Mouse (Mus musculus) heart, embryonic 15.5 days (tissue): ENCODE data around the gene Gm18596. TPM values are rescaled to one million over a fixed set of nuclear protein-coding genes. Genes with fewer than 3 reads are reported as not detected.
"Not testable (repeated sequence)": the region's sequence is repeated elsewhere in the genome, so short reads cannot be mapped to it uniquely, and the experiment has no call there.

Experiments
- ATAC-seq: fragments of 200-750 bp; cut with Nextera tagmentation; replicated peaks from 2 replicates; pipeline ENCODE4 v1.8.0; 2017; ENCODE audit warnings: low read depth, moderate TSS enrichment; ENCODE audit not compliant: insufficient number of reproducible peaks, insufficient read depth, low FRiP score
- H3K27ac ChIP-seq: fragments of 300-500 bp; sonication (generic); 2 replicates; pipeline ENCODE4 v1.5.1; 2015; ENCODE audit warnings: mild to moderate bottlenecking, inconsistent platforms
- H3K27me3 ChIP-seq: fragments of 300-500 bp; sonication (generic); 2 replicates; pipeline ENCODE4 v1.6.1; 2015; ENCODE audit warnings: inconsistent platforms
- H3K36me3 ChIP-seq: fragments of 300-500 bp; sonication (generic); 2 replicates; pipeline ENCODE4 v1.6.1; 2015; ENCODE audit warnings: mild to moderate bottlenecking, inconsistent platforms
- H3K4me1 ChIP-seq: fragments of 300-500 bp; sonication (generic); replicated peaks from 2 replicates; pipeline ENCODE4 v1.6.1; 2015; ENCODE audit warnings: inconsistent platforms
- H3K4me2 ChIP-seq: fragments of 300-500 bp; sonication (generic); 2 replicates; pipeline ENCODE4 v1.6.1; 2015; ENCODE audit warnings: inconsistent platforms, mild to moderate bottlenecking, moderate library complexity
- H3K4me3 ChIP-seq: fragments of 300-500 bp; sonication (generic); 2 replicates; pipeline ENCODE4 v1.5.1; 2015; ENCODE audit warnings: mild to moderate bottlenecking, inconsistent platforms
- H3K9ac ChIP-seq: fragments of 300-500 bp; sonication (generic); 2 replicates; pipeline ENCODE4 v1.6.1; 2015; ENCODE audit warnings: mild to moderate bottlenecking, inconsistent platforms
- H3K9me3 ChIP-seq: fragments of 300-500 bp; sonication (generic); replicated peaks from 2 replicates; pipeline ENCODE4 v1.6.1; 2016; ENCODE audit warnings: inconsistent platforms
- WGBS: fragments of 180-500 bp; shearing (Covaris S2); methylation state at CpG from one replicate; pipeline ENCODE4 v1.1.7; 2015; ENCODE audit warnings: mixed read lengths; 5-methylcytosine and 5-hydroxymethylcytosine counted together
- polyA plus RNA-seq: library from polyadenylated mRNA; unstranded; fragments of >200 nt; fragmentation: Nextera tagmentation; extraction: Ambion mirVana; gene quantifications from 2 replicates; pipeline ENCODE4 v1.2.1, GENCODE M21; 2015

Gene Gm18596
- not detected in 2 replicates for polyA plus RNA-seq

DNA sequence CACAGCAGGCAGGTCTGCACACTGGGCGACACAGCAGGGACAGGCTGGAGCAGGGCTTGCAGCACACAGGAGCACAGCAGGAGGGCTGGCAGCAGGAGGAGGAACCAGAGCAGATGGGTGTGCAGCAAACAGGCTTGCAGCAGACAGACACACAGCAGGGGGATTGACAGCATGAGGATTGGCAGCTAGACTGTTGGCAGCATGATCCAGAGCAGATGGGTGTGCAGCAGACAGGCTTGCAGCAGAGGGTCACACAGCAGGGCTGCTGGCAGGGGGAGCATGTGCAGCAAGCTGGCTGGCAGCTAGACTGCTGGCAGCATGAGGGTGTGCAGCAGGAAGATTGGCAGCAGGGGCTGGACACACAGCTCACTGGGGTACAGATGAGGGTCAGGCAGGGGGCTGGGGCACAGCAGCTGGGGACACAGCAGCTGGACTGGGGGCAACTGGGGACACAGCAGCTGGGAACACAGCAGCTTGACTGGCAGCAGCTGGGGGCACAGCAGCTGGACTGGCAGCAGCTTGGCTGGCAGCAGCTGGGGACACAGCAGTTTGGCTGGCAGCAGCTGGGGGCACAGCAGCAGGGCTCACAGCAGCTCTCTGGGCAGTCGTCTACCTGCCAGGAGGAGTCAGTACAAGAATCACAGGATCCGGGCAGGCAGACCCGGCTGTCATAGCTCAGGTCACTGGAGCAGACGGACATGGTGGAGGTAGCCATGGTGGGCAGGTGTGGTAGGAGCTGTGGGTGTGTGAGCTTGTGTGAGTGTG lies at the start of gene Gm18596:
Gene Gm18596, minus strand, starts transcription at position 715 of the 765 bp plus-strand sequence.
- not testable (repeated sequence) for H3K4me2 ChIP-seq, H3K27me3 ChIP-seq, H3K4me3 ChIP-seq, H3K4me1 ChIP-seq, H3K9ac ChIP-seq, H3K9me3 ChIP-seq, ATAC-seq, H3K27ac ChIP-seq, H3K36me3 ChIP-seq
- 44% methylated on average over 5 of the region's 5 CpGs for WGBS

DNA sequence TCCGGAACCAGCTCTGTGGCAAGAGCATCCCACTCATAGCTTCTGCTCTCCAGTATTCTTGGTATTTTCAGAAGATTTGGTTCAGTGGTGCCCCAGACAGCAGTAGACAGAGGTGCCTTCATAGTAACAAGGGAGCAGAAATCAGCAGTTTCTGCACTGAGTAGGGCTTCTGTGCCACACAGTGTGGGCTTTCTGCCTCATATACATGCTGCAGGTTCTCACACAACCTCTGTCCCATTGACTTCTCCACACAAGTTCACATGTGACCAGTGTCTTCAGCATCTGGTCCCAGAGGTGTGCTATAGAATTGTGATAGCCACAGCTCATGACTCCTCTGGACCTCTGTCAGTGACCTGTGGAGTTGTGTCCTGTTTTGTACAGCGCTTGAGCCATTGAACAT lies 46.2 kb upstream of the Gm18596 start:
- Histone ChIP-seq H3K4me2 (no peak overlapping the region), H3K9me3 (no peaks in the 10 kb centered on the region), H3K4me1 (no peaks in the 10 kb centered on the region), H3K27me3 (no peaks in the 10 kb centered on the region), H3K27ac (no peak overlapping the region), H3K9ac (no peak overlapping the region), H3K36me3 (no peaks in the 10 kb centered on the region), H3K4me3 (no peak overlapping the region)
- ATAC-seq: no peak
- 74% methylated on average over 2 of the region's 2 CpGs for WGBS

DNA sequence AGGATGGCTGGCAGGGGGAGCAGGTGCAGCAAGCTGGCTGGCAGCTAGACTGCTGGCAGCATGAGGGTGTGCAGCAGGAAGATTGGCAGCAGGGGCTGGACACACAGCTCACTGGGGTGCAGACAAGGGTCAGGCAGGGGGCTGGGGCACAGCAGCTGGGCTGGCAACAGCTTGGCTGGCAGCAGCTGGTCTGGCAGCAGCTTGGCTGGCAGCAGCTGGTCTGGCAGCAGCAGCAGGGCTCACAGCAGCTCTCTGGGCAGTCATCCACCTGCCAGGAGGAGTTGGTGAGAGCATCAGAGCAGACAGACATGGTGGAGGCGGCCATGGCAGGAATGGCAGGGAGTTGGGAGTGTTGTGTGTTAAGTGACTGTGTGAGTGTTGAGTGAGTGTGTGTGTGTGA lies 45.4 kb upstream of the Gm18596 start, which contains the start of gene Gm7137:
Gene Gm7137, minus strand, starts transcription at position 325 of the 400 bp plus-strand sequence.
- H3K36me3 ChIP-seq, H3K4me3 ChIP-seq, H3K4me1 ChIP-seq, H3K27ac ChIP-seq, ATAC-seq, H3K9me3 ChIP-seq, H3K4me2 ChIP-seq, H3K9ac ChIP-seq, H3K27me3 ChIP-seq: not testable (repeated sequence)
- WGBS: 57% methylated on average over 1 of the region's 1 CpGs

DNA sequence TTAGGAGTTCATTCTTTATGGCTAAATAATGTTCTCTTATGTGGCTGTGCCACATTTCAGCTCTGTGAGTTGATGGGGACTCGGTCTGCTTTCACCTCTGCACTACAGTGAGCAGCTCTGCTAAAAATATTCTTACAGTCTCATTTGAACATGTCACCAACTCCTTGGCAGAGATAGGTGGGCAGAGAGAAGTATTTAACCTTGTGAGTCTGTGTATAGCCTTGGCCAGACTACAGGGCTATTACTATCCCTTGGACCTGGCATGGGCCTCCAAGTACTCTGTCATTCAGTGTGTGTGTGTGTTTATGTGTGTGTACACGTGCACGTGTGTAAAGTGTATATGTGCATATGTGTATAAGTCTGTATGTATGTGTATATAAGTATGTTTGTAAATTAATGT lies 41.0 kb upstream of the Gm18596 start:
- not testable (repeated sequence) for H3K27me3 ChIP-seq, H3K9ac ChIP-seq, H3K4me2 ChIP-seq, H3K4me3 ChIP-seq, H3K36me3 ChIP-seq, H3K27ac ChIP-seq, H3K9me3 ChIP-seq, H3K4me1 ChIP-seq
- ATAC-seq: peak; percentile 47; the same call in 1 of the 2 replicates
- 72% methylated on average over 3 of the region's 3 CpGs for WGBS

DNA sequence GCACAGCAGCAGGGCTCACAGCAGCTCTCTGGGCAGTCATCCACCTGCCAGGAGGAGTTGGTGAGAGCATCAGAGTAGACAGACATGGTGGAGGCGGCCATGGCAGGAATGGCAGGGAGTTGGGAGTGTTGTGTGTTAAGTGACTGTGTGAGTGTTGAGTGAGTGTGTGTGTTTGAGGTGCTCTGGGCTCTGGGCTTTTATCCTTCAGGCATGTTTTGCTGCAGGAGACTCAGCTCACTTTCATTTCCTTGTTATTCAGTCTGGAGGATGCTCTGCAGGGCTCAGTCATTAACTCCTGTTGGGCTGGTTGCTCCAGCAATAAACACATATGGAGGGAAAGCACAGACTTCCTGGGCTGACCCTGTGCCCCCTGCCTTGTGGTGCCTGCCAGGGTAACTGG lies 40.0 kb upstream of the Gm18596 start, which contains the start of gene Gm3250:
Gene Gm3250, minus strand, starts transcription at position 101 of the 400 bp plus-strand sequence.
- H3K9me3 ChIP-seq, H3K27ac ChIP-seq, ATAC-seq, H3K36me3 ChIP-seq, H3K9ac ChIP-seq, H3K4me2 ChIP-seq, H3K27me3 ChIP-seq, H3K4me1 ChIP-seq, H3K4me3 ChIP-seq: not testable (repeated sequence)
- WGBS: 78% methylated on average over 1 of the region's 1 CpGs

DNA sequence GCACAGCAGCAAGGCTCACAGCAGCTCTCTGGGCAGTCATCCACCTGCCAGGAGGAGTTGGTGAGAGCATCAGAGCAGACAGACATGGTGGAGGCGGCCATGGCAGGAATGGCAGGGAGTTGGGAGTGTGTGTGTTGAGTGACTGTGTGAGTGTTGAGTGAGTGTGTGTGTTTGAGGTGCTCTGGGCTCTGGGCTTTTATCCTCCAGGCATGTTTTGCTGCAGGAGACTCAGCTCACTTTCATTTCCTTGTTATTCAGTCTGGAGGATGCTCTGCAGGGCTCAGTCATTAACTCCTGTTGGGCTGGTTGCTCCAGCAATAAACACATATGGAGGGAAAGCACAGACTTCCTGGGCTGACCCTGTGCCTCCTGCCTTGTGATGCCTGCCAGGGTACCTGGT lies 34.4 kb upstream of the Gm18596 start, which contains the start of gene Gm7138:
Gene Gm7138, minus strand, starts transcription at position 101 of the 400 bp plus-strand sequence.
- WGBS: 42% methylated on average over 1 of the region's 1 CpGs
- ATAC-seq, H3K27me3 ChIP-seq, H3K4me2 ChIP-seq, H3K9me3 ChIP-seq, H3K36me3 ChIP-seq, H3K4me1 ChIP-seq, H3K27ac ChIP-seq, H3K4me3 ChIP-seq, H3K9ac ChIP-seq: not testable (repeated sequence)

DNA sequence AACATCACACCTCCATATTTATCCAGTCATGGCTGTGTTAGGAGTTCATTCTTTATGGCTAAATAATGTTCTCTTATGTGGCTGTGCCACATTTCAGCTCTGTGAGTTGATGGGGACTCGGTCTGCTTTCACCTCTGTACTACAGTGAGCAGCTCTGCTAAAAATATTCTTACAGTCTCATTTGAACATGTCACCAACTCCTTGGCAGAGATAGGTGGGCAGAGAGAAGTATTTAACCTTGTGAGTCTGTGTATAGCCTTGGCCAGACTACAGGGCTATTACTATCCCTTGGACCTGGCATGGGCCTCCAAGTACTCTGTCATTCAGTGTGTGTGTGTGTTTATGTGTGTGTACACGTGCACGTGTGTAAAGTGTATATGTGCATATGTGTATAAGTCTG lies 29.7 kb upstream of the Gm18596 start:
- not testable (repeated sequence) for H3K36me3 ChIP-seq, H3K27me3 ChIP-seq, H3K4me2 ChIP-seq, H3K4me3 ChIP-seq, H3K4me1 ChIP-seq, H3K9me3 ChIP-seq, H3K27ac ChIP-seq, H3K9ac ChIP-seq, ATAC-seq
- 56% methylated on average over 3 of the region's 3 CpGs for WGBS

DNA sequence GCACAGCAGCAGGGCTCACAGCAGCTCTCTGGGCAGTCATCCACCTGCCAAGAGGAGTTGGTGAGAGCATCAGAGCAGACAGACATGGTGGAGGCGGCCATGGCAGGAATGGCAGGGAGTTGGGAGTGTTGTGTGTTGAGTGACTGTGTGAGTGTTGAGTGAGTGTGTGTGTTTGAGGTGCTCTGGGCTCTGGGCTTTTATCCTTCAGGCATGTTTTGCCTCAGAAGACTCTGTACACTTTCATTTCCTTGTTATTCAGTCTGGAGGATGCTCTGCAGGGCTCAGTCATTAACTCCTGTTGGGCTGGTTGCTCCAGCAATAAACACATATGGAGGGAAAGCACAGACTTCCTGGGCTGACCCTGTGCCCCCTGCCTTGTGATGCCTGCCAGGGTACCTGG lies 28.8 kb upstream of the Gm18596 start, which contains the start of gene Gm3238:
Gene Gm3238, minus strand, starts transcription at position 101 of the 400 bp plus-strand sequence.
- not testable (repeated sequence) for H3K4me1 ChIP-seq, H3K4me2 ChIP-seq, H3K36me3 ChIP-seq, ATAC-seq, H3K27me3 ChIP-seq, H3K4me3 ChIP-seq, H3K9me3 ChIP-seq, H3K9ac ChIP-seq, H3K27ac ChIP-seq
- 90% methylated on average over 1 of the region's 1 CpGs for WGBS

DNA sequence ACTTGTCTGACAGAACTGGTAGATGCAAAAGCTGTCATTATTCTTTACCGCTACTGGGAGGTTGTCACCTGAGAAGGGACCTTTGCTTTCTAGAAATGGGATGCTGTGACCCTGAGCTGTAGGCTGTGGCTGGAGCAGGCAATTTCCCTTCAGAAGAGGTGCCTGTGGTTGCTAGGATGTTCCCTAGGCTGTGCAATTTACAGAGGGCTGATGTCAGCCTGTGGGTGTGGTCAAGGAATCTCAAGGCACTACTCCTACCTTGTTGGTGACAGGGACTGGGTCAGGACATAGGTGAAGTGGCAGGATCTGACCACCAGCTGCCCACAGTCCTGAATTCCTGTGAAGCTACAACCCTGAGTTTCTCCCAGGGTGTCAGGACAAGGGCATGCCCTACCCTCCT lies 27.3 kb upstream of the Gm18596 start:
- H3K27me3 ChIP-seq: no peaks in the 10 kb centered on the region
- no peak overlapping the region for H3K27ac ChIP-seq
- no peak overlapping the region for H3K4me2 ChIP-seq
- no peak overlapping the region for H3K9ac ChIP-seq
- 78% methylated on average over 1 of the region's 1 CpGs for WGBS
- H3K9me3 ChIP-seq: no peaks in the 10 kb centered on the region
- H3K4me1 ChIP-seq: 0 out of 2 replicates have a peak, but pooled peaks cover 2% of the 10 kb centered on the region
- no peaks in the 10 kb centered on the region for H3K36me3 ChIP-seq
- H3K4me3 ChIP-seq: no peak overlapping the region
- no peak for ATAC-seq

DNA sequence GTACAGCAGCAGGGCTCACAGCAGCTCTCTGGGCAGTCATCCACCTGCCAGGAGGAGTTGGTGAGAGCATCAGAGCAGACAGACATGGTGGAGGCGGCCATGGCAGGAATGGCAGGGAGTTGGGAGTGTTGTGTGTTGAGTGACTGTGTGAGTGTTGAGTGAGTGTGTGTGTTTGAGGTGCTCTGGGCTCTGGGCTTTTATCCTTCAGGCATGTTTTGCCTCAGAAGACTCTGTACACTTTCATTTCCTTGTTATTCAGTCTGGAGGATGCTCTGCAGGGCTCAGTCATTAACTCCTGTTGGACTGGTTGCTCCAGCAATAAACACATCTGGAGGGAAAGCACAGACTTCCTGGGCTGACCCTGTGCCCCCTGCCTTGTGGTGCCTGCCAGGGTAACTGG lies 17.1 kb upstream of the Gm18596 start, which contains the start of gene Gm3233:
Gene Gm3233, minus strand, starts transcription at position 101 of the 400 bp plus-strand sequence.
- not testable (repeated sequence) for H3K4me2 ChIP-seq, H3K27ac ChIP-seq, H3K9ac ChIP-seq, H3K9me3 ChIP-seq, H3K36me3 ChIP-seq, ATAC-seq, H3K4me3 ChIP-seq, H3K4me1 ChIP-seq, H3K27me3 ChIP-seq
- WGBS: no CpG with 5 or more reads among the region's 1 CpGs

DNA sequence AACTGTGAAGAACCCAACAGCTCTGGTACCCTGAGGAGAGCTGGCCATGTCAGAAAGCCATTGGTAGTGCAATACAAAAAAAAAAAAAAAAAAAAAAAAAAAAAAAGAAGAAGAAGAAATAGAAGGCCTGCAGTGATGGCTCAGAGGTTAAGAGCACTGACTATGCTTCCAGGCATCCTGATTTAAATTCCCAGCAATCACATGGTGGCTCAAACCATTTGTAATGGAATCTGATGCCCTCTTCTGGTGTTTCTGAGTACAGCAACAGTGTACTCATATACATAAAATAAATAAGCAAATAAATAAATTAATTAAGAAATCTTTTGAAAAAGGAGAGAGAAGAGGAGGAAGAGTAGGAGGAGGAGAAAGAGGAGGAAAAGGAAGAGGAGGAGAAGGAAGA lies 11.0 kb upstream of the Gm18596 start:
- H3K4me3 ChIP-seq: no peak overlapping the region
- H3K9ac ChIP-seq: no peak overlapping the region
- H3K27ac ChIP-seq: no peak overlapping the region
- no peaks in the 10 kb centered on the region for H3K36me3 ChIP-seq
- no peaks in the 10 kb centered on the region for H3K27me3 ChIP-seq
- no peaks in the 10 kb centered on the region for H3K4me1 ChIP-seq
- ATAC-seq: no peak
- H3K4me2 ChIP-seq: no peak overlapping the region
- no peaks in the 10 kb centered on the region for H3K9me3 ChIP-seq

DNA sequence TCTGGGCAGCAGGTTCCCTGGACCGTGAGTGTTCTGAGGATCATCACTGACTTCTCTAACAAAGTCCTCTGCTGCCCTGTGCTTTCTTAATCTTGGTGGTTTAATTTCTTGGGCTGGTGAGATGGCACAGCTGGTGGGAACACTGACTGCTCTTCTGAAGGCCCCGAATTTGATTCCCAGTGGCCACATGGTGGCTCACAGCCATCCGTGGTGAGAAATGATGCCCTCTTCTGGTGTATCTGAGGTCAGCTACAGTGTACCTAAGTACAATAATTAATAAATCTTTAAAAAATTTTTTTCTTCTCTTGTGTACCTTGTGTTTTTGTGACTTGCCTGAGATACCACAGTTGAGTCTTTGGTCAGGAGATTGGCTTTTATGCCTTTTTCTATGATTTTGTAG lies 9.9 kb upstream of the Gm18596 start:
- not testable (repeated sequence) for ATAC-seq, H3K9me3 ChIP-seq, H3K4me3 ChIP-seq, H3K36me3 ChIP-seq, H3K27me3 ChIP-seq, H3K4me2 ChIP-seq, H3K4me1 ChIP-seq, H3K27ac ChIP-seq, H3K9ac ChIP-seq
- 68% methylated on average over 3 of the region's 3 CpGs for WGBS
